Mouse (Mus musculus) lung, adult 2 months (tissue): ENCODE measurements around the gene Ppp3r1. TPM values are rescaled to one million over a fixed set of nuclear protein-coding genes. Genes with fewer than 3 reads are reported as not detected.
"Not testable (repeated sequence)": the region's sequence is repeated elsewhere in the genome, so short reads cannot be mapped to it uniquely, and the experiment has no call there.

Source experiments
- DNase-seq: peaks from one replicate; pipeline ENCODE4 v3.0.0; 2022
- H3K4me1 ChIP-seq: fragments of 200-500 bp; 2 replicates; pipeline ENCODE4 v1.6.1; 2011; ENCODE audit warnings: low read length; ENCODE audit not compliant: control insufficient read depth, insufficient read depth
- H3K4me3 ChIP-seq: fragments of 200-500 bp; replicated peaks from 2 replicates; pipeline ENCODE3; 2011; ENCODE audit warnings: low read depth, mild to moderate bottlenecking, control low read depth, low read length; ENCODE audit errors: extremely low read depth
- CTCF ChIP-seq: fragments of 200-500 bp; IDR thresholded peaks from 2 replicates; pipeline ENCODE4 v1.5.1; 2011; ENCODE audit warnings: mild to moderate bottlenecking, low read length, control low read depth; ENCODE audit not compliant: insufficient read depth
- POLR2A ChIP-seq: fragments of 200-500 bp; IDR thresholded peaks from 2 replicates; pipeline ENCODE4 v1.6.1; 2011; ENCODE audit warnings: low read depth, mild to moderate bottlenecking, control low read depth, low read length, borderline replicate concordance; ENCODE audit errors: extremely low read depth
- WGBS: fragments of 180-500 bp; shearing (Covaris S2); methylation state at CpG from one replicate; pipeline ENCODE4 v1.1.7; 2018; 5-methylcytosine and 5-hydroxymethylcytosine counted together
- polyA plus RNA-seq: library from polyadenylated mRNA; depleted of rRNA; stranded (reverse); fragments of >200 nt; gene quantifications from 2 replicates; pipeline ENCODE4 v1.2.3, GENCODE M21; 2012; rRNA removed

The Ppp3r1 gene
- polyA plus RNA-seq, 1 experiment = 29.8 TPM

DNA sequence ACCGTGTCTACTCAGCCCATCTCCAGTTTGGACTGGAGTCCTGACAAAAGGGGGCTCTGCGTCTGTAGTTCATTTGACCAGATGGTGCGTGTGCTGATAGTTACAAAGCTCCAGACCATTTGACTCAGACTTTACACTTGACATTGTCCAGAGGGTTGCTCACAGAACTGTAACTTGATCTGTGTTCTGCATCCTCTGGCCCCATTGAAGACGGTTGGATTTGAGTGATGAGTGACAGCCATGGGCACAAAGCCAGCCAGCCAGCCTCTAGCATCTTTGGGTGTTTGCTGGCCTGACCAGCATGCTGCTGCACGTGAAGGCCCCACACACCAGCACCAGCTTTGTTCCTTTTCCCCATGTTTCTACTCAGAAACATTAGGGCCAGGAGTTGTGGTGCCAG is 73.7 kb downstream of the Ppp3r1 start:
- H3K4me1 ChIP-seq = no peaks in the 10 kb centered on the region
- TF ChIP-seq POLR2A (no peak), CTCF (no peak)
- 77% methylated on average over 5 of the region's 5 CpGs for WGBS
- no peak overlapping the region for H3K4me3 ChIP-seq
- DNase-seq = no peak

- DNase-seq = no peak
Observed at GRCm38 (mm10) chr11:17236449-17237037, 77.5 kb downstream of the Ppp3r1 start.

DNA sequence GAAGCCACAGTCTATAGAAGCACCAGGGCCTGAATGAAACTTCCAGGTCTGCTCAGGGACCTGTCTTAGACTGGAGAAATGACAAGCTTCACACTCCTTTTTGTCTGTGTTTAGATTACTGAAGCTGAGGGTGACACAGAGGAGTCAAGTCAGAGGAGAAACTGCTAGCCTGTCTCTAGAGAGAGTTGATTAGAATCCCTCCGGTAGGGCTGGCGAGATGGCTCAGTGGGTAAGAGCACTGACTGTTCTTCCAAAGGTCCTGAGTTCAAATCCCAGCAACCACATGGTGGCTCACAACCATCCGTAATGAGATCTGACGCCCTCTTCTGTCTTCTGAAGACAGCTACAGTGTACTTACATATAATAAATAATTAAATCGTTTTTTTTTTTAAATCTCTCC is 79.5 kb downstream of the Ppp3r1 start:
- 86% methylated on average over 5 of the region's 5 CpGs for WGBS
- H3K4me3 ChIP-seq, H3K4me1 ChIP-seq, DNase-seq: not testable (repeated sequence)

More at GRCm38 (mm10) chr11:17236449-17237037, 77.5 kb downstream of the Ppp3r1 start:
- no peaks in the 10 kb centered on the region for H3K4me1 ChIP-seq
- TF ChIP-seq POLR2A (no peak), CTCF (no peak)
- H3K4me3 ChIP-seq = no peak overlapping the region
- WGBS = 49% methylated on average over 5 of the region's 5 CpGs

DNA sequence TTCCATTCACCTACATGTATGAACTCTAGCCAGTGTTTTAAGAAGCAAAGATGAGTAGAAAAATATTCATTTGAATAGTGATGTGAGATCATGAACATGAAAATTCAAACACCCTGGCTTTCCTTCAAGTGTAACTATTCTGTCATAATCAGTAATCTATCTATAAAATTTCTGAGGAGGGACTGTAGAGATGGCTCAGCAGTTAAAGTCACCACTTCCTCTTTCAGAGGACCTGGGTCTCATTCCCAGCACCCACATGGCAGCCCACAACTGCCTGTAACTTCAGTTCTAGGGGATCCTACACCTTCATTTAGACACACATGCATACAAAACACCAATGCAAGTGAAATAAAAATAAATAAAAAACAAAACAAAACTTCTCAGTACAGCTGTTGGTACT is 89.7 kb downstream of the Ppp3r1 start:
- no peak for DNase-seq
- Histone ChIP-seq H3K4me1 (no peaks in the 10 kb centered on the region), H3K4me3 (no peak overlapping the region)
- TF ChIP-seq CTCF (no peak), POLR2A (no peak)

Other genes starting within 250 kb of the Ppp3r1 start
- gene Fbxo48, start 207.9 kb upstream of the Ppp3r1 start, polyA plus RNA-seq = 0.23 and 0.44 TPM in 2 replicates
- 15.6 and 16.7 TPM in 2 replicates for gene Cnrip1, start 107.7 kb upstream of the Ppp3r1 start, polyA plus RNA-seq
- 3.4 and 7.0 TPM in 2 replicates for gene Plek, start 106.9 kb upstream of the Ppp3r1 start, polyA plus RNA-seq
- 4.5 and 6.5 TPM in 2 replicates for gene Wdr92, start 22.8 kb downstream of the Ppp3r1 start, polyA plus RNA-seq
- gene Pno1, start 52.3 kb downstream of the Ppp3r1 start, polyA plus RNA-seq = 2.7 and 3.2 TPM in 2 replicates
- gene C1d, start 98.3 kb downstream of the Ppp3r1 start, polyA plus RNA-seq = 7.3 and 14.9 TPM in 2 replicates